In the genomic region with DNA sequence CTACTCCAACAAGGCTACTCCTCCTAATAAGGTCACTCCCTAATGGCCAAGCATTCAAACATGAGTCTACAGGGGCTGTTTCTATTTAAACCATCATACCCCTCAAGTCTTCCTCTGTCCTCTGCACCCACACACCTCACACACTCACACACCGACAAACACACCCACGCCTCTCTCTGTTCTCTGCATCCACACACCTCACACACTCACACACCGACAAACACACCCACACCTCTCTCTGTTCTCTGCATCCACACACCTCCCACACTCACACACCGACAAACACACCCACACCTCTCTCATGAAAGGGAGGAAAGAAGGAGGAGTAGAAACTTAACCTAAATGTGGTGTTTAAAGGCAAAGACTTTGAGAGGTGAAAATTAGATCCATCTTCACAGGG, we compare ENCODE assay signal across 15 mouse cellular contexts.
"Had no signal": no experiment of that assay in that cellular context is flagged by ENCODE, and none has a peak within 500 bp of the region (broad histone marks: within the 10 kb centered on the region; RNA-seq: fewer than 3 reads in every experiment).

No protein-coding gene starts in this region.

- H3K36me3 ChIP-seq: midbrain, embryonic 10.5 days; midbrain, embryonic 12.5 days; neural tube, embryonic 12.5 days; stomach, embryonic 15.5 days had no signal

- ATAC-seq: midbrain, embryonic 16.5 days had no signal

- H3K9ac ChIP-seq: liver, embryonic 14.5 days; lung, embryonic 14.5 days; midbrain, embryonic 12.5 days; neural tube, embryonic 12.5 days; stomach, embryonic 15.5 days had no signal

- H3K4me1 ChIP-seq: midbrain, embryonic 10.5 days; midbrain, embryonic 12.5 days; neural tube, embryonic 12.5 days; stomach, embryonic 15.5 days had no signal

- H3K27ac ChIP-seq: liver, embryonic 14.5 days; midbrain, embryonic 10.5 days; midbrain, embryonic 12.5 days; neural tube, embryonic 12.5 days; stomach, embryonic 15.5 days; stomach, postnatal 0 days had no signal

- H3K27me3 ChIP-seq: midbrain, embryonic 12.5 days; neural tube, embryonic 12.5 days; stomach, embryonic 15.5 days had no signal

- H3K9me3 ChIP-seq: midbrain, embryonic 10.5 days; midbrain, embryonic 12.5 days; neural tube, embryonic 12.5 days; stomach, embryonic 15.5 days had no signal

- H3K4me2 ChIP-seq: lung, embryonic 14.5 days; midbrain, embryonic 12.5 days; neural tube, embryonic 12.5 days; stomach, embryonic 15.5 days had no signal

- DNase-seq: lung, adult 18-20 months; lung, embryonic 14.5 days; lung, postnatal 10 days; lung, postnatal 4 days; midbrain, embryonic 14.5 days; thymus, adult 18-20 months; thymus, postnatal 14 days; thymus, postnatal 36 days had no signal

- H3K4me3 ChIP-seq: midbrain, embryonic 10.5 days; midbrain, embryonic 12.5 days; neural tube, embryonic 12.5 days; stomach, embryonic 15.5 days had no signal
